Mouse (Mus musculus) heart, adult 2 months (tissue): Measurements from ENCODE around the gene Pdgfd. TPM values are rescaled to one million over a fixed set of nuclear protein-coding genes. Genes with fewer than 3 reads are reported as not detected.
"Not testable (repeated sequence)": the region's sequence is repeated elsewhere in the genome, so short reads cannot be mapped to it uniquely, and the experiment has no call there.

Experiments used
- DNase-seq, 2 experiments: peaks; one replicate each; pipeline ENCODE4 v3.0.0; 2021
- H3K27ac ChIP-seq: fragments of 200-600 bp; 2 replicates; pipeline ENCODE4 v1.8.1; 2022
- H3K27me3 ChIP-seq: fragments of 200-500 bp; 2 replicates; pipeline ENCODE4 v1.6.1; 2012; ENCODE audit warnings: mild to moderate bottlenecking, low read length, inconsistent platforms, mixed read lengths; ENCODE audit not compliant: control insufficient read depth, insufficient read depth
- H3K36me3 ChIP-seq: fragments of 200-500 bp; 2 replicates; pipeline ENCODE4 v1.6.1; 2012; ENCODE audit warnings: low read length, inconsistent platforms; ENCODE audit not compliant: control insufficient read depth, insufficient read depth
- H3K4me1 ChIP-seq: fragments of 200-500 bp; 2 replicates; pipeline ENCODE4 v1.6.1; 2011; ENCODE audit warnings: low read length; ENCODE audit not compliant: control insufficient read depth, insufficient read depth
- H3K4me3 ChIP-seq: fragments of 200-600 bp; 2 replicates; pipeline ENCODE4 v1.8.1; 2022
- H3K79me2 ChIP-seq: fragments of 200-500 bp; replicated peaks from 2 replicates; pipeline ENCODE4 v1.6.1; 2012; ENCODE audit warnings: mild to moderate bottlenecking, inconsistent platforms, low read length, moderate library complexity, mixed read lengths; ENCODE audit not compliant: control insufficient read depth, insufficient read depth
- H3K9ac ChIP-seq: fragments of 200-500 bp; 2 replicates; pipeline ENCODE4 v1.6.1; 2012; ENCODE audit warnings: low read depth, mild to moderate bottlenecking, control low read depth, inconsistent platforms, low read length, mixed read lengths
- CTCF ChIP-seq: fragments of 200-600 bp; IDR thresholded peaks from 2 replicates; pipeline ENCODE4 v1.8.1; 2022; ENCODE audit warnings: antibody characterized with exemption, mild to moderate bottlenecking, moderate library complexity
- EP300 ChIP-seq: fragments of 200-500 bp; IDR thresholded peaks from 2 replicates; pipeline ENCODE4 v1.6.1; 2011; ENCODE audit warnings: low read depth, low read length, control low read depth; ENCODE audit not compliant: insufficient read depth
- POLR2A ChIP-seq: fragments of 200-500 bp; IDR thresholded peaks from 2 replicates; pipeline ENCODE4 v1.6.1; 2011; ENCODE audit warnings: mild to moderate bottlenecking, low read depth, low read length, control low read depth; ENCODE audit not compliant: insufficient read depth
- WGBS: fragments of 180-500 bp; shearing (Covaris S2); methylation state at CpG from one replicate; pipeline ENCODE4 v1.1.7; 2018; 5-methylcytosine and 5-hydroxymethylcytosine counted together
- intact Hi-C: fragments of 180-260 bp; cut with DNase I; formaldehyde crosslinking; loops from one replicate; pipeline ENCODE4 v1.15.1; 2025
- polyA plus RNA-seq: library from polyadenylated mRNA; depleted of rRNA; stranded (reverse); fragments of >200 nt; gene quantifications from 2 replicates; pipeline ENCODE4 v1.2.3, GENCODE M21; 2012
- total RNA-seq, 2 experiments: library from RNA; stranded (reverse); gene quantifications; 2 replicates each; pipeline ENCODE4 v1.2.3; 2021

Gene Pdgfd
- total and polyA plus RNA-seq, 3 experiments: 4.1 to 13.1 (median 10.6) TPM

- no peak for DNase-seq
- Histone ChIP-seq H3K4me3 (no peak overlapping the region), H3K27me3 (no peaks in the 10 kb centered on the region), H3K79me2 (0 out of 2 replicates have a peak, but pooled peaks cover 1% of the 10 kb centered on the region), H3K36me3 (no peaks in the 10 kb centered on the region), H3K4me1 (no peaks in the 10 kb centered on the region; the same call in none of the 2 replicates), H3K27ac (no peak overlapping the region), H3K9ac (no peak overlapping the region)
- 63% methylated on average over 3 of the region's 3 CpGs for WGBS
- TF ChIP-seq POLR2A (no peak), CTCF (no peak), EP300 (no peak)
- intact Hi-C loops: no loop called here
These were observed 19.6 kb downstream of the Pdgfd start for GRCm38 (mm10) chr9:6187955-6188354.

GRCm38 (mm10) chr9:6193352-6193751 lies 25.0 kb downstream of the Pdgfd start:
- intact Hi-C loops: no loop called here
- Histone ChIP-seq H3K9ac (no peak overlapping the region), H3K4me1 (no peaks in the 10 kb centered on the region), H3K27me3 (no peaks in the 10 kb centered on the region), H3K4me3 (no peak overlapping the region), H3K27ac (no peak overlapping the region), H3K79me2 (0 out of 2 replicates have a peak, but pooled peaks cover 1% of the 10 kb centered on the region), H3K36me3 (no peaks in the 10 kb centered on the region)
- DNase-seq: no peak
- TF ChIP-seq EP300: no peak
- TF ChIP-seq CTCF: no peak
- TF ChIP-seq POLR2A: no peak
- 91% methylated on average over 1 of the region's 1 CpGs for WGBS

- no peak overlapping the region for H3K9ac ChIP-seq
- intact Hi-C loops: no loop called here
- DNase-seq: no peak
- 41% methylated on average over 5 of the region's 5 CpGs for WGBS
- H3K4me3 ChIP-seq: no peak overlapping the region
- no peak overlapping the region for H3K27ac ChIP-seq
- no peaks in the 10 kb centered on the region for H3K27me3 ChIP-seq
- no peaks in the 10 kb centered on the region for H3K79me2 ChIP-seq
- 0 out of 2 replicates have a peak, but pooled peaks cover 2% of the 10 kb centered on the region for H3K36me3 ChIP-seq
- H3K4me1 ChIP-seq: no peaks in the 10 kb centered on the region; the same call in none of the 2 replicates
- TF ChIP-seq EP300 (no peak), POLR2A (no peak), CTCF (no peak)
These were observed 44.5 kb downstream of the Pdgfd start for GRCm38 (mm10) chr9:6212862-6213261.

- WGBS: 64% methylated on average over 1 of the region's 1 CpGs
- Histone ChIP-seq H3K79me2 (0 out of 2 replicates have a peak, but pooled peaks cover 2% of the 10 kb centered on the region), H3K4me1 (no peaks in the 10 kb centered on the region; the same call in none of the 2 replicates), H3K4me3 (no peak overlapping the region), H3K9ac (no peak overlapping the region), H3K36me3 (0 out of 2 replicates have a peak, but pooled peaks cover 2% of the 10 kb centered on the region), H3K27me3 (no peaks in the 10 kb centered on the region), H3K27ac (no peak overlapping the region)
- intact Hi-C loops: no loop called here
- no peak for DNase-seq
- TF ChIP-seq CTCF: no peak
- no peak for TF ChIP-seq POLR2A
- no peak for TF ChIP-seq EP300
These were observed 49.1 kb downstream of the Pdgfd start for GRCm38 (mm10) chr9:6217505-6217904.

- H3K36me3 ChIP-seq, H3K27ac ChIP-seq, H3K79me2 ChIP-seq, H3K4me3 ChIP-seq, H3K9ac ChIP-seq, H3K4me1 ChIP-seq, intact Hi-C loops, DNase-seq, H3K27me3 ChIP-seq: not testable (repeated sequence)
- WGBS: 94% methylated on average over 1 of the region's 1 CpGs
These were observed 67.6 kb downstream of the Pdgfd start for GRCm38 (mm10) chr9:6235982-6236381.

GRCm38 (mm10) chr9:6250320-6250719 lies 81.9 kb downstream of the Pdgfd start:
- 69% methylated on average over 1 of the region's 1 CpGs for WGBS
- TF ChIP-seq EP300 (no peak), POLR2A (no peak), CTCF (no peak)
- no peak overlapping the region for H3K27ac ChIP-seq
- H3K4me3 ChIP-seq: no peak overlapping the region
- H3K79me2 ChIP-seq: 0 out of 2 replicates have a peak, but pooled peaks cover 2% of the 10 kb centered on the region
- H3K4me1 ChIP-seq: no peaks in the 10 kb centered on the region
- intact Hi-C loops: no loop called here
- H3K9ac ChIP-seq: no peak overlapping the region
- no peak for DNase-seq
- H3K36me3 ChIP-seq: no peaks in the 10 kb centered on the region
- H3K27me3 ChIP-seq: no peaks in the 10 kb centered on the region
